Mouse (Mus musculus): ENCODE measurements around the gene 3425401B19Rik.

Gene 3425401B19Rik

DNA sequence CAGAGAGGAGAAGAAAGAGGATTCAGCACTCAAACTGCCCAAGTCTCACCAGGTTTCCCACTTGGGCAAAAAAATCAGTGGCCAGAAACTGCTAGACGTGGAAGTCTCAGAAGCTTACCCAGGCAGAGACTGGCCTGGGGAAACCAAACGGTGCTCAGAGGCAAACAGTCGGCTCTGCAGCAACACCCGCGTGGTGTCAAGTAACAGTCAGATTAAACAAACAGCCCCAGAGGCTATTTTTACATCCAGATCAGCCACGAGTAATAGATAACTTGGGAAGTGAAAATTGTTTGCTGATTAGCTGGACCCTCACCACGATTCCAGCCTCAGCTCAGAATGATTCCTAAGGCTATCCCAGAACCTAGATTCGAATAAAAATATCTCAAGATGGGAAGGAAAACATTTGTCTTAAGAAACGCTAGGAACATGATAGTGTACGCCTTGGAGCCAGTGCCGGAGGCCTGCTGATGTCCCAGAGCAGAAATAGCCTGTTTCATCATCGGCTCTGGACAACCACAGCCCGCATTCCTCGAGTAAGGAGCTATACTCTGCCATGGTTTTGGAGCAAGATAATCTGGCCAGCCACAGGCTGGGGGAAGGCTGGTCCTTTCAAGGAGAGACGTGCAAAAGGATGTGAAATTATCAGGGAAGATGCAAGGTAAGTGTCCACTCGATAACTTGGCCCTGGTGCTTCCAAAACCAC is at the start of gene 3425401B19Rik:
Gene 3425401B19Rik, minus strand, starts transcription at position 170 of the 703 bp plus-strand sequence.
- no peak for DNase-seq

DNA sequence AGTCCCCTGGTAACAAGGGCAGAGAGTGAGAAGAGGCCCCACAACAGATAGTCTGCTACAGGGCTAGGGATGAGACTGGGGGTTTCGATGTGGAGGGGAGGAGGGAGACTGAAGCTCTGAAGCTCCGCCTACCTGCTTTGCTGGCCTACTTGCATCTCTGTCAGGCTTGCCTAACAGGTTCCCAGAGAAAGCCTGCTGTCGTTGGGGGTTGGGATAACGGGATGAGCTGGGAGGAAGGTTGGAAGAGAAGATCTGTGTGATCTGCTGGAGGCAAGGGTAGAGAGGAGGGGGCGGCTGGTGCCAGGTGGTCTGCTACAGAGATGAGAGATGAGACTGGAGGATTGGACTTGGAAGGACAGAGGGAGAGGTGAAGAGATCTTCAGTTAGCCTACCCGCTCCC is 47.9 kb upstream of the 3425401B19Rik start:
- DNase-seq, result no peak

DNA sequence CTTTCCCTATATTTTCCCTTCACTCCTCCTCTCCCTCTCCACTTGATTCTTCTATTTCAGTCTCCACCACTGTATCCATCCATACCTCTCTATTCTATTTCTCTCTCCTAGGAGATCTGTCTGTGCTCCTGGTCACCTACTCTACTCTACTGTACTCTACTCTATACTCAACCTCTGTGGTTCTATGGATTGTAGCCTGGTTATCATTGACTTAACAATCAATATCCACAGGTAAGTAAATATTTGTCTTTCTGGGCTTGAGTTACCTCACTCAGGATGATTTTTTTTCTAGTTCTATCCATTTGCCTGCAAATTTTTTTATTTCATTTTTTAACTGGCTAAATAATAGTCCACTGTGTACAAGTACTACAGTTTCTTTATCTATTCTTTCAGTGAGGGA is 41.8 kb upstream of the 3425401B19Rik start:
- no peak for DNase-seq

DNA sequence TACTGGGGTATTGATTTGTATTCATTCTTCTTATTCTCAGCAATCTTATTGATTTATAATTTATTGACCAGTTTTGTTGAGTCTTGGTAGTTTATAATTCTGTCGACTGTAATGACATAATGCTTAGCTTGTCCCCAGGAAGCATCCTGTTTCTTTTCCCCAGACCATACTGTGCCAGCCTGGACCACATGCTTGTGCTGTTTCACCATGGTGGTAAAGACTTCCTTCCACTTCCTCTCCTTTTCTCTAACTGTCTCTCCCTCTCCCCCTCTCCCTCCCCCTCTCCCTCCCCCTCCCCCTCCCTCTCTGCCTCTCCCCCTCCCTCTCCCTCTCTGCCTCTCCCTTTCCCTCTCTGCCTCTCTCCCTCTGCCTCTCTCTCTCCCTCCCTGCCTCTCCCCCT is 36.4 kb upstream of the 3425401B19Rik start:
- DNase-seq, result no peak

DNA sequence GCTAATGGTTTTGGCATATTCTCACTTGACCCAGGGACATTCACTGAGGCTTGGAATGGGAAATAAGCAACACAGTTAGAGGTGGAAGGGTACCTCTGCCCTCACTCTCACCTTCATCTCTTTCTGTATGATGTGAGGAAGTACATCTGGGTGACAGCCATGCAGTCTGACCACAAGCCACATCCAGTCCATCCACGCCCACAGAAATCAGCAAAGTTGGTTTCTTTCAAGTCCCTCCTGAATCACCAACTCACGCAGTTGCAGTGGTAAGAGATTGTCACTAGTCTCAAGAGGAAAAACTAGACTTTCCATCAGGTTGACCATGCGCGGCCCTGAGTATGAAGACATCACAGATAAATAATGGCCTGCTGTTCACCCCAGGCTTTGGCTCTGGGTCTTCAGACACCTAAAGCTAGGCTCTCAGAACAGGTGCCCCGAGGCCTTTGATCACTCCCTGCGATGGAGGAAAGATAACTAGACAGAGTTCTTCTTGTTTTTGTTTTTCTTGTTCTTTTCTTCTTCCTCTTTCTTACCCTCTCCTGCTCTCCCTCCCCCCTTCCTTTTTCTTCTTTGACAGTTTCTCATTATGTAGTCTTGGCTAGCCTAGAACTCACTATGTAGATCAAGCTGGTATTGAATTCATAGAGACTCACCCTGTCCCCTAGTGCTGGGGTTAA is 31.8 kb upstream of the 3425401B19Rik start:
- DNase-seq, result no peak

DNA sequence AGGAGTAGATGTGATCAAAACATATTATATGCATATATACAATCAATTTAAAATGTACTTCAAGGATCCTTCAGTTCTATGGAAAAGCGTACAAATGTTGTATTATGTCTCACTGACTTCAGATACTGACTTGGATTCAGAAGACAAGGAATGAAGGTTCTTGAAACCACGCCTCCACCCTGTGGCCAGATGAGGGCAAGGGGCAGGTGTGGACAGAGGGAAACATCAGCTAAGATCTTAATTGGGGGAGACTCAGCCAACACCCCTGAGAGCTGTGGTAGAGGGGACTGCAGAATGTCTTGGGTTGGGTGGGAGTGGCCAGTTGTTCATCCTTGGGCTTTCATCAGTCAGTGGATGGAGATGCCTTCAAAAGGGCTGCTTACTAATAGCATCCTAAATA is 30.4 kb upstream of the 3425401B19Rik start:
- no peak for DNase-seq

DNA sequence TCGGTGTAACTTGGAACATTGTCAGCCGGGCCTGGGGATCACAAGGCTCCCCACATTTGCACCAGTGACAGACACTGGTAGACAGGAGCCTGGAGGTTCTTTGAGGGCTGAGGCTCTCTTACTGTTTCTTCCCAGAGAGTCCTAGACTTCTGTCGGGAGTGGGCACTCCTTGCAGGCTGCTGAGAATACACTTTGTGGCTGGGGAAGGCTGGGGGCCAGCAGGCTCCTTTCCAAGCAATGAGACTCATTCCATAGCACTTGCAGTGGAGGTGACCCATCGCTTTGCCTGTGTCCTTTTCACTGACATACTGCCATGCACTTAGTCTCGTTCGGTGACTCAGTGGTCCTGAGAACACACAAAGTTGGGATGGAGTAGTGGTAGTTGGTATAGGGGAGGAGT is 30.0 kb upstream of the 3425401B19Rik start:
- DNase-seq, result no peak

DNA sequence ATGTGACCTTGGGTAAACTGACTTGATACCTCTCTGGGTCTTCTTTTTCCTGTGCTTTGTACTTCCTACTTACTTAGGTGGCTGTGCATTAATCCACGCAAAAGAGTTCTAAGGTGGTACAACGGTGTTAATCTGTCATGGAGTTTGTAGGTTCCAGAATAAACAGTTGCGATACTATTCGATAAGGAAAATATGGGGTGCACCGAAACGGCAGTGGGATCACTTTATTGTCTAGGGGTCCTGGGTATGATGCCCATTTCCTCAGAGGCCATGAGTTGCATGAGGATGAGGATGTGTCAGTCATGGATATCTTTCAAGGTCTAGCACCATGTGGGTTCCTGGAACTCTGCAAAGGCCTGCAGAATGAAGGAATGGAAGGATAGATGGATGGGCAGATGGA is 24.8 kb upstream of the 3425401B19Rik start:
- DNase-seq, result no peak

DNA sequence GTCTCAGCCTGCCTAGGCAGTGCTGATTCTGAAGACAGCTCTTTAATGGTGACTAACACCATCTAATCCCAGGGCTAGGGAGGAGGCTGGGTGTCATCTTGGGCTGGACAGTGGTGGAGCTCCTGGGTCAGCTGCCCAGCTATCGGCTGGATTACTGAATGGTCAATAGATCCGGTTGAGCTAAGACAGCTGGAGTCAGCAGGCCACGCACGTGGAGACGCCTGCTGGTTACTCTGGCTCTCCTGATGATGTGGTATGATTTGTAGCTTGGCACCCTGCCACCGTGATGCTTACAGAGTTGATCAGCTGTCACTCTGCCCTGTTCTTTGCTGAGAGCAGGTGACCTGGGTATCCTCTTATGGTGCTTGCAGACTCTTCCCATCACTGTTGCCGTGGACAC is 23.7 kb upstream of the 3425401B19Rik start:
- no peak for DNase-seq

DNA sequence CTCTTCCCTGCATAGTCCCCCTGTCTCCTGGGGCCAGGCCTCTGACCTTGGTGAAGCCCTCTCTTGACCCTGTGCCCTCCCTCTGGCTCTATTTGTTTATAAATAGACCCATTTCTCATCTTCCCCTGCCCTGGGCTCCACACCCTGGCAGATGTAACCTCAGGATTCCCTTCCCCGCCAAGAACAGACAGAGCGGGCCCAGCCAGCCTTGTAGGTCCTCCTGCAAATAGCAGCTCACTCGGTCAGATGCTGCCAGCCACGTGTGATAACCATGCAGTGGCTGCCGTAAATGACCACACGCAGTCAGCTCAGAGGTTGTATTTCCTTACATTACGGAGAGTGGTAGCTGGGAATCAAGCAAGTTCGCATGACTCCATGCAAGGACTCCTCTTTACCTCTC is 22.8 kb upstream of the 3425401B19Rik start:
- DNase-seq, result no peak

DNA sequence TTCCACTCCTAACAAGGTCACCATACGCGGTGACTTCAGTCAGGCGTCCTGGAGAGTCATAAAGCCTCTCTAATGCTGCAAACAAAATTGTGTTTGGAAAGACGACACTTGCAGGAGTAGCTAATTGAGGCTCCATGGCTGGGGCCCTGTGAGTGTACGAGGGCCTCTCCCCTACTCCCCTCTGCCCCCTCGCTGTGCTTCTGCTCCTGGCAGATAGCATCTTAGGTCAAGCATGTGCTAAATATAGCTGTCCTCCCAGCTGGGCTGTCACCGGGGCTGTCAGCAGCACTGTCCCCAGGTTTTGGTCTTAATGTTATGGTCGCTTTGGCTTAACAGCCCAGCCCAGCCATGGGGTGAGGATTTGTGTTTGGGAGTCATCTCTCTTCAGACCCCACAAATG is 15.9 kb upstream of the 3425401B19Rik start:
- DNase-seq, result no peak

DNA sequence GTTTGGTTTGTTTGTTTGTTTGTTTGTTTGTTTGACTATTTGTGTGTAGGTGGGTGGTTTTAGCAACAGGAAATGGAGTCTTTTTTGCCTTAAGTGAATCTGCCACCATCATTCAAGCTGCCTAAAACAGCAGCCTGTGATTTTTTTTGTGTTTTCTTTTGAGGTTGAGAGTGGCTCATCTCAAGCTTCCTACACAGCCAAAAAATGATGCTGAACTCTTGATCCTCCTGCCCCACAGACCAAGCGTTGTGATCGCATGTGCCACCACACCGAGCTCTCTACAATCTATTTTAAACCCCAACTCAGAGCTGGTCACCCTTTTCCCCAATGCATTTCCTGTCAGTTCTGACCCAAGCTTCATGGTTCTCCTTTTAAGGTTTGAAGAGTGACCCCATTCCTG is 13.5 kb upstream of the 3425401B19Rik start:
- no peak for DNase-seq

DNA sequence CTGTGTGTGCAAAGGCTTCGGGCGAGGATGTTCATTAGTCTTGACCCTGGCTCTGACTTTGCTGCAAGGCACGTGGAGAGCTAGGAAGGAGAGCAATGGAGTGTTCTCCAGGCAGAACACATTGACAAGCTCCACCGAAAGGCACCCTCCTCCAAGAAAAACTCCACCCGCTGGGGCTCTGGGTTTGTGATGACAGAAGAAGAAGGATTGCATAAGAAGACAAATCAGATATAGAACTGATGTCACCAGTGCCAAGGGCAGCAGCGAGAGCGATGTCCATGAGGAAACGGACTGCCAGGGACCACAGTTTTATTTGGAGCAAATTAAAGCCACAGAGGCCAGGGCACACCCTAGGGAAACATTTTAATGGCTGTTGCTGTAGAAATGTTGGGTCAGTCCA is 12.7 kb upstream of the 3425401B19Rik start:
- no peak for DNase-seq

DNA sequence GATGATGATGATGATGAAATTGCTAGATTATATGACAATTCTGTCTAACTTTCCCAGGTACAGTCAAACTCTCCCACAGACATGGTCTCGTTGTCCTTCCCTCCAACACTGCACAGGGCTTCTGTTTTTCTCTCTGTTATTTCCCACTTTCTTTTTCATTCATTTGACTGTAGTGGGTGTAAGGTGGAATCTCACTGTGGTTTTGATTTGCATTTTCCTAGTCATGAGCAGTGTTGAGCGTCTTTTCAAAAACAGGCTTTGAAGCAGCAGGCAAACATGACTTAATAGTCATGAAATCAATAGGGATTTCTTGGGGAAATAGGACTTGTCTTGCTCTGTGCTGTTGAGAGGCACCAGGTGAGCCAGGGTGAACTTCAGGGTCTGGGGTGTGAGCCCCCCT is 11.3 kb upstream of the 3425401B19Rik start:
- no peak for DNase-seq

DNA sequence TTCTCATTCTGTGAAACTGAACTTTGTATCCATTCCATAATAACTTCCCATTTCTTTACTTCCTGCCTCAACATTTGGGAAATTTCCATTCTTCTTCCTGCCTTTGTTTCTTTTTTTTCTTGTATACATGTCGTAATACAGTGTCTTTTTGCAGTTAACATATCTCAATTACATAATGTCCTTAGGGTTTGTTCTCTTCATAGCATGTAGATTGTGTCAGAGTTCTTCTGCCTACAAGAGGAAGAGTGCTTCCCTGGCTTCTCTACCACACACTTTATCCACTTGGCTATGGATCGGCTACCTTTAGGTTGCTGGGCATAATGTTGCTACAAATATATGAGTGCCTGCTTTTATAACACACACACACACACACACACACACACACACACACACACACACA is 10.8 kb upstream of the 3425401B19Rik start:
- DNase-seq, result no peak

DNA sequence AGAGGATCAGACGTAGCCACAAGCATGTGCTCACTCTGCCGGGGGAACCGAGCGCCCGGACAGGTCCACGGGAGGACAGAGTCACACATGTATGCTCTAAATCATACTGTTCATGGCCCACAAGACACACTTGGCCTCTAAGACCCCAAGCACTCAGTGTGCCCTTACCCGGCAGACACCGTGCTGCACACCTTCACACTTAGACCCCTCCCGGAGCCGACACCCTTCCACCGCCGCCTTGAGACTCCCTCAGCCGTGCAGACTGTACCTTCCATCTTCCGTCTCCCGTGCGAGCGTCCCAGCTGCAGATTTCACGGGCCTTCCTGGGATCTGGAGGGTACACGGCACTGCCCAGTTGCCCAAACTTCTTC is 373 bp downstream of the 3425401B19Rik start:
- no peak for DNase-seq

DNA sequence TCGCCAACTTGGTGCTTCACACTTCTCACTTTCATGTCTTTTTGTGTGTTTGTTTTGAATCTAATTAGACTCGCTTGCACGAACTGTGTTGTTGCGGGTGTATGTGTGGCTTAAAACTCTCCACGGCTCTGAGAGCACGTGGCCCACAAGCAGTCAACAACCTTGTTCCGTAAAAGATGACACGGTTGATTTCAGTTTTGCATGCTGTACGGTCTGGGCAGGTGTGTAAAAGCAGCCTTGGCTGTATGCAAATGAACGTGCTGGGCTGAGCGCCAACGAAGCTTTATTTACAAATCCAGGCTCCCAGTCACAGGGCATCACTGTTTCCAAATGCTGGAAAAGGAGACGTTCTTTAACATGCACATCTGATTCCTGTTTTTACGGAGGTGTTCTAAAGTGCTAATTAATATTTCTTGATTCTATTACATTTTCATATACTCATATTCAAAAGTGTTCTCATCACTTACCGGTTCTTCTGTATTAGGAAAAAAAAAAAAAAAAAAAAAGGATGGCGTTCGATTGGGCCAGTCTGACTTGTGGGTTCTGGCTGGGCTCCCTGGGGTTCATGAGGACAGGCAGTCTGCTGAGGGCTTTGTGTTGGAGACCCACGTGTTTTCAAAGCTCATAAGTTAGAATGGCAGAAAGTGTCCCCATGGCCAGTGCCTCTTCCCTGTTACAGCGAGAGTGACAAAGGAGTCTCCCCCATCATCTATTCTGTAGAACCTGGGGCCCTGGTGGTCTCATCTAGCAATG is 935 bp downstream of the 3425401B19Rik start:
- no peak for DNase-seq

DNA sequence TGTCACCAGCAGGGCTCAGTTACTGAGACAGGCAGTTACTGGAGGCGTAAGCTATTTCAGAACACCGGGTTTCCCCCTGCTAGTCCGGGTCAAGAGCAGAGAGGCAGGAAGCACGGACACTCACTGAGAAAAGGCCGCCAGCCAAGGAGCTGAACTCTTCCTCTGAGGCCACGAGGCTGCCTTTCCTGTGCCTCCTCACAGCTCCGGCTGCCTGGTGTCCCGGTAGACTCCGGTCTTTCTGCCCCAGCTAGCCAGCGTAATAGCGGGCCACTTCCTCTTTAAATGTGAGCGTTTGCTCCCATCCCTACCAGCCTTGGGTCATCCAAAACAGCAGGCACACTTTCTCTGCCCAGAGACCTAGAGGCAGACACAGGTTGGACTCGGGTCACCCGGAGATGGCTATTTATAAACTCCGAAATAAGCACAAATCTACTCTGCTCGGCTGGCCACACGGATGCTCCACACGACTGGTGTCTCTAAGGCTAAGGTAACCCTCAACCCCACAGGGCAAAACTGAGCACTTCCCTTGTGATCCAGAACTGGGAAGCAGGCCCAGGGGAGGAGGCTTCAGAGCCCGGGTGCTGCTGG is 1.7 kb downstream of the 3425401B19Rik start:
- peak; percentile 28 to 53 for DNase-seq

DNA sequence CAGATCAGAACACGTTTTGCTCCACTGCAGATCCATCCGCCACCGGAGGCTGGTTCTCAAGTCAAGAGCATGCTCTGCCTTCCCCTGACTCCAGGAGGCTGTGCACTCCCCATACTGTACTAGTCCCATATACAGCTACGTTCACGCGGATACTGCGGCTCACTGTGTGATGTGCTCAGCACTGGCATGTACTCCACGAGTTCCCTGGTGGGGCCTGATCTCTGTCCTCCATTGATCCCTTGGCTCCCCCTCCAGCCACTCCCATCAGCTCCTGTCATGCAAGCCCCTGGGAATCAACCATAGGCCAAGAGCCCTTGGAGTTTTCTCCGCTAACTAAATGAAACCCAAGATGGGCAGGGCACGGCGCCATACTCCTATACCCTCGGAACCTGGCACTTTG is 2.6 kb downstream of the 3425401B19Rik start:
- DNase-seq, result no peak

DNA sequence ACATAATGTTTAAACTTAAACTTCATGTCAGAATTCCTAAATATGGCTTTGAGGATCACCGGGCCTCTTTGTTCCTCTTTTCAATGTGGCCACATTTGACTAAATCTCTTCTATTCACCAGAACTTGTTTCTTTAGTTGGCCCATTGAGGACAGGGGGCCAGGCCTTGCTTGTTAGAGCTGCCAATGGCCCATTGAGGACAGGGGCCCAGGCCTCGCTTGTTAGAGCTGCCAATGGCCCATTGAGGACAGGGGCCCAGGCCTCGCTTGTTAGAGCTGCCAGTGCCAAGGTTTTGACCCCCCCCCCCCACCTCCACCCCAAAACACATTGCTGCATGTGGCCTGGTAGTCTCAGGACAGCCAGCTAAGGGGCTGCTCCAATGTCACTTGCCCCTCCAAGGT is 3.5 kb downstream of the 3425401B19Rik start:
- DNase-seq, result no peak

DNA sequence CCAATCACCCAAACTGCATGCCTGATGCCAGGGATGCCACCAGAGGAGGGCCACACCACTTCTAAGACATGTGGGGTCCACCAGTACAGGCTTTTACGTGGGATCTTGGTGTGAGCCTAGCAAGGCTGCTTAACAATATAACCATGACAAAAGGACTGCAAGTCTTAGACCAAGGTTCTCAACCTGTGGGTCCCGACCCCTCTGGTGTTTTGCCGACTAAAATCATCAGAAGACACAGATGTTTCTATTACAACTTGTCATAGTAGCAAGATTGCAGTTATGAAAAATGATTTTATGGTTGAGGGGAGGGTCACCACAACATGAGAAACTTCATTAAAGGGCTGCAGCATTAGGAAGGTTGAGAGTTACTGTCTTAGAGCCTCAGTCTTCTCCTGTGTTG is 6.5 kb downstream of the 3425401B19Rik start:
- DNase-seq, result no peak

DNA sequence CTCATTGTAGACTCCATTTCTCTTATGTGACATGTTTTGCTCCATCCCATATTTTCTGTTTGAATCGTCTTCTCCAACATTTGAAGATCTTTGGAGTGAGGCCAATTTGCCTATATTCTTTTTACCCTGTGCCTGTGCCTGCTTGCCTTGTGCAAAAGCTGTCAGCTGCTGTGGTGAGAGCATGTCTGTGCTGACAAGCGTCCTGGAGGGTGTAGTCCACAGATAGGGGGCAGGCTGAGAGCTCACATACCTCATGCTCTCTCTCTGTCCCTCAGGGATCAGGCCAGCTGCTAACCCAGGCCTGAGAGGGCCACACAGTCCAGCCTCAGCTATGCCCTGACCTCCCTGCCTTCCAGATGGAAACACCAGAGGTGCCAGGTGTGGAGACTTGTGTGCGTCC is 11.9 kb downstream of the 3425401B19Rik start:
- no peak for DNase-seq

DNA sequence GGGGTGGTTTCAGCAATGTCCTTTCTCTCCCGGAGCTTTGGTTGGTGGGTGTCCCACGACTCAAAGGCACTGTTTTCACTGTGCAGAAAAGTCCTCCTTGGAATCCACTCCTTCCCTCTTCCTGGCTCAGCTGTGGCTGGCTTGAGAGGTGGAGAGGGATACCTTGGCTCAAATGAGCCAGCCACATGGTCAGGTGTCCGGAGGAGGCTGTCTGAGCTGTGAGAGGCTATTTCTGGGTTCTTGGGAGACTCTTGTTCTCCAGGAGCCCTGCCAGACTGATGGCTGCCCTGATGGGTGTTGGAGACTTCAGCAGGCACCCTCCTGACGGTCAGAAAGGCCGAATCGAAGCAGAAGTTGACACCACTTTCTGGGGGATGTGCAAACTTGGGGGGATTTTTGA is 22.0 kb downstream of the 3425401B19Rik start:
- no peak for DNase-seq

DNA sequence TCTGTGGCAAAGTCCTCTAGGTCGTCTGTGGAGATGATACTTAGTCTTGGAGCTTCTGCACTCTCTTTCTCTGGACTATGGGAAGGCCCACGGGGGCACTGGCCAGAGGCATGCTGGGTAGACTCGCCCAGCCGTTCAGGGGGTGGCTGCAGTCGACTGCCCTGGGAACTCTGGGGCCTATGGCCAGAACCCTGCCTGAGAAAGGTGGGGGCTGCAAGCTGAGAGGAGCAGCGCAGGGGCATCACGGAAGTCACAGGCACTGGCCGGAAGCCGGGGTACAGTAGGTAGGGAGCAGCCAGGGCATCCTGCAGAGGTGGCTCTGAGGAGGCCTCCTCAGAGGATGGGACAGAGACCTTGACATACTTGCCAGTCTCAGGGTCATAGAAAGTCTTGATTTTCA is 25.3 kb downstream of the 3425401B19Rik start:
- DNase-seq, result no peak
